Mouse (Mus musculus) lung, embryonic 14.5 days (tissue): ENCODE measurements at regions not wholly inside any gene's neighbourhood (a gene's known extent, or its start where the extent isn't known, plus 50 kb on each side); places are given as distances from the start of the nearest gene placed in this dataset.

Experiments
- ATAC-seq: fragments of 200-750 bp; cut with Nextera tagmentation; 2 replicates; pipeline ENCODE4 v1.8.0; 2017; ENCODE audit warnings: mild to moderate bottlenecking, moderate TSS enrichment, moderate library complexity; ENCODE audit not compliant: insufficient read depth
- DNase-seq: peaks from one replicate; pipeline ENCODE4 v3.0.0-alpha.2; 2015
- H3K27ac ChIP-seq: fragments of 300-500 bp; sonication (generic); 2 replicates; pipeline ENCODE4 v1.5.1; 2014; ENCODE audit warnings: low read depth, mild to moderate bottlenecking, moderate library complexity
- H3K27me3 ChIP-seq: fragments of 300-500 bp; sonication (generic); 2 replicates; pipeline ENCODE4 v1.6.1; 2014; ENCODE audit warnings: low read length, control low read depth; ENCODE audit not compliant: insufficient read depth
- H3K36me3 ChIP-seq: fragments of 300-500 bp; sonication (generic); 2 replicates; pipeline ENCODE4 v1.6.1; 2014; ENCODE audit warnings: control low read depth; ENCODE audit not compliant: insufficient read depth
- H3K4me1 ChIP-seq: fragments of 300-500 bp; sonication (generic); 2 replicates; pipeline ENCODE4 v1.6.1; 2014; ENCODE audit warnings: antibody characterized with exemption, control low read depth; ENCODE audit not compliant: insufficient read depth
- H3K4me2 ChIP-seq: fragments of 300-500 bp; sonication (generic); 2 replicates; pipeline ENCODE4 v1.6.1; 2014; ENCODE audit warnings: mild to moderate bottlenecking
- H3K4me3 ChIP-seq: fragments of 300-500 bp; sonication (generic); 2 replicates; pipeline ENCODE4 v1.5.1; 2014; ENCODE audit warnings: low read depth, low read length
- H3K9ac ChIP-seq: fragments of 300-500 bp; sonication (generic); 2 replicates; pipeline ENCODE4 v1.6.1; 2014
- H3K9me3 ChIP-seq: fragments of 300-500 bp; sonication (generic); 2 replicates; pipeline ENCODE4 v1.6.1; 2016; ENCODE audit warnings: low read depth, low read length, control low read depth
- CTCF ChIP-seq: IDR thresholded peaks from 2 replicates; pipeline ENCODE4 v1.5.1; 2016; ENCODE audit warnings: antibody characterized with exemption, low read depth
- WGBS: fragments of 180-500 bp; shearing (Covaris S2); extraction: QIAGEN DNeasy Blood & Tissue Kit; methylation state at CpG from one replicate; pipeline ENCODE4 v1.1.7; 2014; 5-methylcytosine and 5-hydroxymethylcytosine counted together

DNA sequence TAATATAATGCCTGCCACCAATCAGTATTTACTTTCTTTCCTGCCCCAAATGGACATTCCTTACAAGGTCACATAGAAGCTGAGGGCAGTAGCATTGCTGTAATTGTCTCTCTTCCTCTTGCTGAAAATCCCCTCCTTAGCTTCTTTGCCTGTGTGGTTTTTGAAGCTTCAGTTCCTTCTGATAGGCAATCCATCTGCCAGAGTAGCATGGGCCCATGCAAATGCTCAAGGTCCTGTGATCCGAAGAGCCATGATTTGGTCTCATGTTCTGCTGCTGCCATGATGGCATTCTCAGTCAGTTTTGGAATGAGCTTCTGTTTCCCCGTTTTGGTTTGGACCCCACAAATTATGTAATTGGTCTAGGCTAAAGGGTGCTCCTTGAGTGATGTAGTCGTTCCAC lies 586.0 kb upstream of the Nrp1 start:
- no peak overlapping the region for H3K9ac ChIP-seq
- ATAC-seq: no peak
- H3K4me3 ChIP-seq: no peak overlapping the region
- no peaks in the 10 kb centered on the region for H3K36me3 ChIP-seq
- DNase-seq: no peak
- WGBS: 81% methylated on average over 3 of the region's 3 CpGs
- no peaks in the 10 kb centered on the region for H3K9me3 ChIP-seq
- no peak for TF ChIP-seq CTCF
- H3K4me2 ChIP-seq: no peak overlapping the region
- H3K27ac ChIP-seq: no peak overlapping the region
- H3K4me1 ChIP-seq: no peaks in the 10 kb centered on the region
- H3K27me3 ChIP-seq: no peaks in the 10 kb centered on the region

DNA sequence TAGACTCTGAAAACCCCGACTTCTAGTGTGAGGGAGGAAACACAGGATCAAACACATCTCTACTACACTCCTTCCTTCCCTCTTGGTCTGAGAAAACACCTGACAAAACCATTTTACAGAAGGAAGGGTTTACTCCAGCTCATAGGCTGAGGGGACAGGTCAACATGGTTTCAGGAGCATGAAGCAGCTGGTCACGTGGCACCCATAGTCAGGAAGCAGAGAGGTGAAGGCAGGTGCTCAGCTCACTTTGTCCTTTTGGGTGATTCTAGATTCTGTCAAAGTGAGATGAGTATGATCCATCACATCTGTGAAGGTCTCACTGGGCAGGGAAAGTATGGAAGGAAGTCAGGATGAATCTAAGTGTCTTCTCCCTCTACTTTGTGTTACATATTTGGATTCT lies 585.5 kb upstream of the Nrp1 start:
- Histone ChIP-seq H3K9ac (no peak overlapping the region), H3K4me1 (no peaks in the 10 kb centered on the region), H3K27me3 (no peaks in the 10 kb centered on the region), H3K9me3 (no peaks in the 10 kb centered on the region), H3K4me3 (no peak overlapping the region), H3K4me2 (no peak overlapping the region), H3K27ac (no peak overlapping the region), H3K36me3 (no peaks in the 10 kb centered on the region)
- ATAC-seq (no peak), DNase-seq (no peak)
- no peak for TF ChIP-seq CTCF
- WGBS: 81% methylated on average over 2 of the region's 2 CpGs

DNA sequence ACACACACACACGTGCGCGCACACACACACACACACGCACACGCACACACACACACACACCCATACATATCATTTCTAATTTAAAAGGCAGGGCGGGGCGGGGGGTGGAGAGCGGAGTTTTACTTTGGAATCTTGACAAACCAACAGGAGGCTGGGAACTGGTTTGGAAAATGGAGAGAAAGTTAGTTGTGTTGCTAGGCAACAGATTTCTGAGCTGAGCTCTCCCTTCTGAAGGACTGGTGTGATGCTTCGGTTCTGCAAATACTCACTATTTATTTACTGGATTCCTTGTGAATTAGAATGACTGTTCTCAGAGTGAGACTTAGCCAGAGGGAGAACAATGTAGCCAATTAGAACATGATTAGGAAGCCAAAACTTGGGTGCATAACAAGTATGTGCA lies 583.8 kb upstream of the Nrp1 start:
- H3K27me3 ChIP-seq: no peaks in the 10 kb centered on the region
- no peak overlapping the region for H3K27ac ChIP-seq
- H3K4me1 ChIP-seq: no peaks in the 10 kb centered on the region
- 76% methylated on average over 9 of the region's 9 CpGs for WGBS
- DNase-seq (peak; percentile 51), ATAC-seq (no peak)
- no peak overlapping the region for H3K4me3 ChIP-seq
- TF ChIP-seq CTCF: no peak
- no peaks in the 10 kb centered on the region for H3K9me3 ChIP-seq
- H3K36me3 ChIP-seq: no peaks in the 10 kb centered on the region
- H3K9ac ChIP-seq: no peak overlapping the region
- no peak overlapping the region for H3K4me2 ChIP-seq

DNA sequence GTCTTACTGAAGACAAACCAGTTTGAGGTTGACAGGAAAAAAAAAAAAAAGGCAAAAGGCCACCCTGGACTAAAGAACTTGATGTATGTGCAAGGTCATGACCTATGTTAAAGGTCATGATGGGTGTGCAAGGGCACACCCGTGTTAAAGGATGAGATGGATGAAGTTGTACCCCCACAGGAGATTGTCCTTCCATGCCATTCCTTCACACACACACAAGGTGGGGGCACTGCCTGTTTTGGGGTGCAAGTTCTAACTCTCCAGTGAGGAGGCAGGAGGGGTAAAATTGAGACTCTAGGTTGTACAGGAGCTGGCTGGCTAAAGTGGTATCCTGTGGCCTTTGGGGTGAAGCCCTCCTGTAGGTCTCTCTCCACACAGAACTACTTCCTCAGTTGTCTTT lies 583.2 kb upstream of the Nrp1 start:
- H3K27ac ChIP-seq: no peak overlapping the region
- no peak for DNase-seq
- H3K9ac ChIP-seq: no peak overlapping the region
- no peak overlapping the region for H3K4me2 ChIP-seq
- no peak overlapping the region for H3K4me3 ChIP-seq
- no peaks in the 10 kb centered on the region for H3K36me3 ChIP-seq
- H3K9me3 ChIP-seq: no peaks in the 10 kb centered on the region
- TF ChIP-seq CTCF: no peak
- no peak for ATAC-seq
- WGBS: 10% methylated on average over 1 of the region's 1 CpGs
- H3K27me3 ChIP-seq: no peaks in the 10 kb centered on the region
- no peaks in the 10 kb centered on the region for H3K4me1 ChIP-seq

DNA sequence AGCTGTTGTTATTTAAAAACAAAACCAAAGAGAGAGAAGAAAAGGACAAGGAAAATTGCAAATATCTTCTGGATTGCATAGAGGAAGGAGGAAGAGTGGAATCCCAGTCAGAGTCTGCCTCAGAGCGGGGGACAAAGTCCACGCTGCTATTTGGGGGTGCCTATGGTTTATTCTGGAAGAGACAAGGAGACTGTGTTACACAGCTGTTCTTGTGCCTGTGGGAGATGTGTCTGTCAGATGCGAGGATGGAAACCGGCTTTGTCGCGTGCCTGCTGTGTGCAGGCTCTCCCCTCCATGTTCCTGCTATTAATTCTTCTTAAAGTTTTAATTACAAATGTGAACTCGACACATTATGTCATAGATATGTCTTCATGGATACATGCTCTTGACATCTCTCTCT lies 582.7 kb upstream of the Nrp1 start:
- H3K4me3 ChIP-seq: no peak overlapping the region
- H3K27ac ChIP-seq: no peak overlapping the region
- H3K27me3 ChIP-seq: no peaks in the 10 kb centered on the region
- no peak for ATAC-seq
- 48% methylated on average over 7 of the region's 7 CpGs for WGBS
- H3K4me2 ChIP-seq: no peak overlapping the region
- no peak for TF ChIP-seq CTCF
- H3K4me1 ChIP-seq: no peaks in the 10 kb centered on the region
- no peak overlapping the region for H3K9ac ChIP-seq
- no peaks in the 10 kb centered on the region for H3K36me3 ChIP-seq
- DNase-seq: no peak
- no peaks in the 10 kb centered on the region for H3K9me3 ChIP-seq

DNA sequence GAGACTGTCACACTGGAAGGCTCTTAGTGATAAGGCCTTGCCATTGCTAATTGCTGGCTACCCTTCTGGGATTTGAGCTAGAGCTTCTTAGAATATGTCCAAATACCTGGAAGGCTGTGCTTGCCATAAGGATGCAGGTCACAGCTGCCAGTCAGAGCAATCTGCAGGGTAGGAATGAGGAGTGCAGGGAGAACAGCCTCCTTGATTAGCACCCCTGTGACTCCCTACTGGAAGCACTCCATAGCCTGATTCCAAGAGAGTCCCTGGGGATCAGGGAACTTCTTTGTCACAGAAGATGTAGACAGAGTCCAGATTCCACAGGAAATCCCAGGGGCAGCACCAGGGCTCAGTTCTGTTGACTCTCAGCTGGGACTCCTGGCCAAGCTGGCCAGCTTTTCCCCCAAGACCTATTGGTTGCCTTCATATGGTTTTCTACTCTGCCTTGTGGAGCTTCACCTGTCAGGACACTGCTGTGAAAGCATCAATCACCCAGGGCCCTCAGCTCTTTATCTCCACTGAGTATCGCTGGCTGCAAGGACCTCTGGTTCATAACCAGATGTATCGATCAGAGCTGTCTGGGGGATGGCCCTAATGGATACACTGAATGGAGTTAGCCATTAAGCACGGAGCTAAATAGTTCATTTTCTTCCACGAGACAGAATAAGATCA lies 579.9 kb upstream of the Nrp1 start:
- H3K36me3 ChIP-seq: no peaks in the 10 kb centered on the region
- H3K27ac ChIP-seq: no peak overlapping the region
- no peaks in the 10 kb centered on the region for H3K4me1 ChIP-seq
- no peak overlapping the region for H3K4me3 ChIP-seq
- no peak for ATAC-seq
- H3K4me2 ChIP-seq: no peak overlapping the region
- no peaks in the 10 kb centered on the region for H3K27me3 ChIP-seq
- no peak for DNase-seq
- TF ChIP-seq CTCF: no peak
- no peaks in the 10 kb centered on the region for H3K9me3 ChIP-seq
- 48% methylated on average over 4 of the region's 4 CpGs for WGBS
- H3K9ac ChIP-seq: no peak overlapping the region

DNA sequence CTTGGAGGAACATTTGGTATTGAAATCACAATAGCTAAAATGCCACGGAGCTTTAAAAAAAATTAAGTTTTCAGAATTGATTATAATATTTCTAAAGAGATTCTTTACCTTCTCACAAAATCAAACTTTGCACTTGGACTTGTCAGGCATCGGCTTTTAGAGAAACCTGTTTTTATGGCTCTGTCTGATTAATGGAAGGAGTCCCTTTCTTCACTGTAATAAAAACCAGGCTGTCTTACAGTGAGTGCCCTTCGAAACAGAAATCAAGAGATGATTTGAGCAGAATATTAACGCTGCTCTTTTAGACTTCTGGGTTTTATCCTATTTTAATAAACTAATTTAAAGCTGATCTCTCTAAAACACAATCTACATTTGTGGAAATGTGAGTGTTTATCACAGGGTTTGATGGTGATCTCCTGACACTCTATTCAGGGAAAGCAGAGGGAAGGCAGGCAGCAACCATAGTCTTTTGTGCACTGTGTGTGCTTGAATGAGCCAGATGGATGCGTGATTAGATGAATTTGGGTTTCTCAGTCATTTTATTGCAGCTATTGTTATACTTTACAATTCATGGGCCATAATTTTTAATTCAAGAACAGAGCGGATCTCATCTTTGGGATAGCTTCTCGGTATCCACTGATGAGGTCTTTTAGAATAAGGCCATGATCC lies 579.2 kb upstream of the Nrp1 start:
- no peak overlapping the region for H3K4me3 ChIP-seq
- no peak overlapping the region for H3K27ac ChIP-seq
- no peak for TF ChIP-seq CTCF
- no peak overlapping the region for H3K4me2 ChIP-seq
- no peaks in the 10 kb centered on the region for H3K27me3 ChIP-seq
- no peak for ATAC-seq
- H3K36me3 ChIP-seq: no peaks in the 10 kb centered on the region
- no peaks in the 10 kb centered on the region for H3K9me3 ChIP-seq
- H3K4me1 ChIP-seq: no peaks in the 10 kb centered on the region
- DNase-seq: no peak
- H3K9ac ChIP-seq: no peak overlapping the region
- WGBS: 81% methylated on average over 7 of the region's 7 CpGs

DNA sequence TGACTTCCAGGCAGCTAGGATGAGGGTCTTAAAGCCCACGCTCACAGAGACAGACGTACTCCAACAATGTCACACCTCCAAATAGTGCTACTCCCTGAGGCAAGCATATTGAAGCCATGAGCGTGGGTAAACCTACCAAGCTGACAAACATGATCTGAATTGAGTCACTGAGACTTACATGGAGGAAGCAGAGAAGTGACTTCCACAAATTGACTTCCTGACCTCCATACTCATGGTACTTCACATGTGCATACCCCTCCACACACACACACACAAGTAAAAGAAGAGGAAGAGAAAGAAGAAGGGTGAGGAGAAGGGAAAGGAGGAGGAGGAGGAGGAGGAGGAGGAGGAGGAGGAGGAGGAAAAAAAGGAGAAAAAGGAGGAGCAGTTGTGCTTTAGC lies 577.8 kb upstream of the Nrp1 start:
- Histone ChIP-seq H3K36me3 (no peaks in the 10 kb centered on the region), H3K9me3 (no peaks in the 10 kb centered on the region), H3K27ac (no peak overlapping the region), H3K9ac (no peak overlapping the region), H3K4me2 (no peak overlapping the region), H3K4me1 (no peaks in the 10 kb centered on the region), H3K27me3 (no peaks in the 10 kb centered on the region), H3K4me3 (no peak overlapping the region)
- TF ChIP-seq CTCF: no peak
- DNase-seq (no peak), ATAC-seq (no peak)
- WGBS: 89% methylated on average over 3 of the region's 3 CpGs
